Mouse (Mus musculus): Measurements from ENCODE around the gene B830017H08Rik.

The B830017H08Rik gene

GRCm38 (mm10) chr16:17832821-17833220 is at the start of gene B830017H08Rik:
Gene B830017H08Rik, plus strand, starts transcription at chr16:17833121.
- no peak for DNase-seq

- DNase-seq: no peak
Observed at GRCm38 (mm10) chr16:17785337-17785736, 47.6 kb upstream of the B830017H08Rik start.

- no peak for DNase-seq
Observed at GRCm38 (mm10) chr16:17792728-17793127, 40.2 kb upstream of the B830017H08Rik start.

- peak; percentile 63 for DNase-seq
Observed at GRCm38 (mm10) chr16:17794047-17794446, 38.9 kb upstream of the B830017H08Rik start.

- DNase-seq: no peak
Observed at GRCm38 (mm10) chr16:17795643-17796042, 37.3 kb upstream of the B830017H08Rik start.

- no peak for DNase-seq
Observed at GRCm38 (mm10) chr16:17796519-17796918, 36.4 kb upstream of the B830017H08Rik start.

- no peak for DNase-seq
Observed at GRCm38 (mm10) chr16:17796971-17797811, 35.7 kb upstream of the B830017H08Rik start, which contains the start of gene Scarf2. Gene Scarf2, plus strand, starts transcription at chr16:17797282.

GRCm38 (mm10) chr16:17797812-17798311 is 35.1 kb upstream of the B830017H08Rik start:
- DNase-seq: no peak

GRCm38 (mm10) chr16:17798321-17799180 is 34.4 kb upstream of the B830017H08Rik start:
- DNase-seq: no peak

- DNase-seq: no peak
Observed at GRCm38 (mm10) chr16:17799584-17799983, 33.3 kb upstream of the B830017H08Rik start.

GRCm38 (mm10) chr16:17801777-17802455 is 31.0 kb upstream of the B830017H08Rik start:
- DNase-seq: no peak

- DNase-seq: no peak
Observed at GRCm38 (mm10) chr16:17802456-17802838, 30.5 kb upstream of the B830017H08Rik start.

GRCm38 (mm10) chr16:17802839-17803674 is 29.9 kb upstream of the B830017H08Rik start:
- DNase-seq: peak; percentile 34

GRCm38 (mm10) chr16:17803675-17804448 is 29.1 kb upstream of the B830017H08Rik start:
- DNase-seq: no peak

- DNase-seq: no peak
Observed at GRCm38 (mm10) chr16:17804449-17804912, 28.4 kb upstream of the B830017H08Rik start.

- no peak for DNase-seq
Observed at GRCm38 (mm10) chr16:17804982-17805381, 27.9 kb upstream of the B830017H08Rik start.

GRCm38 (mm10) chr16:17806581-17807191 is 26.2 kb upstream of the B830017H08Rik start:
- peak; percentile 28 for DNase-seq

- DNase-seq: peak; percentile 91
Observed at GRCm38 (mm10) chr16:17807192-17808009, 25.5 kb upstream of the B830017H08Rik start.

- DNase-seq: no peak
Observed at GRCm38 (mm10) chr16:17809125-17809524, 23.8 kb upstream of the B830017H08Rik start.

Measured in right cerebral cortex, adult 18-20 months (tissue).